Mouse (Mus musculus) heart, embryonic 14.5 days (tissue): ENCODE data around the gene Tbc1d2. TPM values are rescaled to one million over a fixed set of nuclear protein-coding genes. Genes with fewer than 3 reads are reported as not detected.
"Not testable (repeated sequence)": the region's sequence is repeated elsewhere in the genome, so short reads cannot be mapped to it uniquely, and the experiment has no call there.

Source experiments
- ATAC-seq: fragments of 200-750 bp; cut with Nextera tagmentation; 2 replicates; pipeline ENCODE4 v1.8.0; 2017; ENCODE audit warnings: low read depth, moderate TSS enrichment; ENCODE audit not compliant: insufficient number of reproducible peaks, insufficient read depth, low FRiP score
- H3K27ac ChIP-seq, 2 experiments: fragments of 200-500 bp in 1 of 2; fragments of 300-500 bp in 1 of 2; sonication (generic) in 1 of 2; replicated peaks in 1 of 2; 2 replicates each; pipeline ENCODE4 v1.5.1; 2012 to 2014; ENCODE audit warnings: low read depth in 2 of 2, low read length in 2 of 2, control low read depth in 1 of 2, mild to moderate bottlenecking in 1 of 2, mixed read lengths in 1 of 2; ENCODE audit not compliant: control insufficient read depth in 1 of 2, insufficient read depth in 1 of 2
- H3K27me3 ChIP-seq: fragments of 300-500 bp; sonication (generic); 2 replicates; pipeline ENCODE4 v1.6.1; 2014; ENCODE audit warnings: mild to moderate bottlenecking, low read length, control low read depth; ENCODE audit not compliant: control insufficient read depth, insufficient read depth
- H3K36me3 ChIP-seq: fragments of 300-500 bp; sonication (generic); 2 replicates; pipeline ENCODE4 v1.6.1; 2014; ENCODE audit warnings: mild to moderate bottlenecking, control low read depth, low read length, mixed read lengths; ENCODE audit not compliant: control insufficient read depth, insufficient read depth
- H3K4me1 ChIP-seq, 2 experiments: fragments of 200-500 bp in 1 of 2; fragments of 300-500 bp in 1 of 2; sonication (generic) in 1 of 2; 2 replicates each; pipeline ENCODE4 v1.6.1; 2012 to 2014; ENCODE audit warnings: low read length in 2 of 2, control low read depth in 1 of 2, mixed read lengths in 1 of 2; ENCODE audit not compliant: control insufficient read depth in 2 of 2, insufficient read depth in 2 of 2
- H3K4me2 ChIP-seq: fragments of 300-500 bp; sonication (generic); 2 replicates; pipeline ENCODE4 v1.6.1; 2014; ENCODE audit warnings: mild to moderate bottlenecking, low read length
- H3K4me3 ChIP-seq, 2 experiments: fragments of 200-500 bp in 1 of 2; fragments of 300-500 bp in 1 of 2; sonication (generic) in 1 of 2; 2 replicates each; pipeline ENCODE4 v1.5.1; 2012 to 2014; ENCODE audit warnings: low read length in 2 of 2, mild to moderate bottlenecking in 2 of 2, control low read depth in 1 of 2, low read depth in 1 of 2, moderate library complexity in 1 of 2; ENCODE audit not compliant: control insufficient read depth in 1 of 2, insufficient read depth in 1 of 2
- H3K9ac ChIP-seq: fragments of 300-500 bp; sonication (generic); 2 replicates; pipeline ENCODE4 v1.6.1; 2014; ENCODE audit warnings: mild to moderate bottlenecking, low read length
- H3K9me3 ChIP-seq: fragments of 300-500 bp; sonication (generic); 2 replicates; pipeline ENCODE4 v1.6.1; 2016; ENCODE audit warnings: low read length, control low read depth; ENCODE audit not compliant: control insufficient read depth
- WGBS: fragments of 180-500 bp; shearing (Covaris S2); extraction: QIAGEN DNeasy Blood & Tissue Kit; methylation state at CpG from one replicate; pipeline ENCODE4 v1.1.7; 2014; 5-methylcytosine and 5-hydroxymethylcytosine counted together
- polyA plus RNA-seq: library from polyadenylated mRNA; unstranded; fragments of >200 nt; fragmentation: Nextera tagmentation; extraction: Ambion mirVana; gene quantifications from 2 replicates; pipeline ENCODE4 v1.2.1, GENCODE M21; 2014

Gene Tbc1d2
- polyA plus RNA-seq, 1 experiment from 2014 or later, result 0.26 TPM

DNA sequence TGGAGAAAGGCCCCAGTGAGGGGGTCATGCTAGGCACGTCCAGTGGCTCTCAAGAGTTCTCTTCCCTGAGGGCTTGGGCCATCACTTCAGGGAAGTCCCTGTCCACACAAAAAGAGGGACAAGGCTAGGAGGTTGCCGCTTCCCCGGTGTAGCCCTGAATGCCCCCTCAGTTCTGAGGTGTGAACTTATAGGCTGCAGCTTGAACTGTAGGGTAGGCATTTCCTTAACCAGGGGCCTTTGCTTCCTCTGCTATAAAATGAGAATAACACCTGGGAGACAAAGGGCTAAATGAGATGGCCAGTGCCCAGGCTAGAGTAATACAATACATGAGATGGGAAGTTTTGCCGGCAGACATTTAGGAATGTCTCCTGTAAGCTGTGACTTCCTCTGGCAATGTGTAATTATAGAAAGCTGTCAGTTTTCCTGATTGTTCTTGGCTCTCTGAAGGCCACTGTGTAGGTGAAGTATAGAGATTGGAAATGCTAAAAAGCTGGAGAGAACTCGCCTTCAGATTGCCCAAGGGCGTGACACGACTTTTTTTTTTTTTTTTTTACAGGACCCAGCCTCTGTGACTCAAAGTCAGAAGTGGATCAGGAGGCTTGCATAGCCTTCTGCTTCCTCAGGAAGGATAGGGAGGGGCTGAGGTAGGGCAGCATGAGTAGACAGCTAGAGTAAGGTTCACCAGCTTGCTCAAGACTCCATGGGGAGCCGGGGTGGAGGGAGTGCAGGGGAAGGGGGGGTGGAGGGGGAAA lies 6.9 kb downstream of the Tbc1d2 start:
- no peak overlapping the region for H3K4me3 ChIP-seq
- H3K4me2 ChIP-seq, result no peak overlapping the region
- H3K9me3 ChIP-seq, result no peaks in the 10 kb centered on the region
- no peak overlapping the region for H3K9ac ChIP-seq
- peak overlapping the region; percentile 33 to 53 for H3K27ac ChIP-seq
- peaks cover 2 to 3% of the 10 kb centered on the region in 2 experiments; a peak in 1 of 4 replicates for H3K4me1 ChIP-seq
- 58% methylated on average over 8 of the region's 8 CpGs for WGBS
- no peaks in the 10 kb centered on the region for H3K36me3 ChIP-seq
- ATAC-seq, result no peak
- no peaks in the 10 kb centered on the region for H3K27me3 ChIP-seq

DNA sequence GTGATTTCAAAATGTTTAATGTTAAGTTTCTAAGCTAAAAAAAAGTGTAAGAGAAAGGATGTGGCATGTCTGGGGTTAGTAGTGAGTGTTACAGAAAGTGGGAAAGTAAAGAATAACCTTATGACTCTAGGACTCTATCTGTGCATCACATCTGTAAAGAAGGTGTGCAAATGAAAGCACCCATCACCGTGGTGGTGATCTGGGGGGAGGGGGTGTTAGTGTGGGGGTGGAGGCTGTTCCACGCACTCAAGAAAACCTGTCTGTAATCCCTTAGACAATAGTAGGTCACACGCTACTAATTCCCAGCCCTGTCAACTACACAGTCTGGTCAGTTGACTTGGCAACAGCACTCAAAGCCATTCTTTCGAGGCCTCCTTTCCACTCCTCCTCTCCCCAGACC lies 8.7 kb downstream of the Tbc1d2 start:
- no peak for ATAC-seq
- Histone ChIP-seq H3K4me2 (no peak overlapping the region), H3K27me3 (no peaks in the 10 kb centered on the region), H3K9me3 (no peaks in the 10 kb centered on the region), H3K36me3 (no peaks in the 10 kb centered on the region), H3K9ac (no peak overlapping the region), H3K27ac (no peak overlapping the region), H3K4me3 (no peak overlapping the region), H3K4me1 (peaks cover 2 to 3% of the 10 kb centered on the region in 2 experiments; a peak in 1 of 4 replicates)
- WGBS, result 74% methylated on average over 4 of the region's 4 CpGs

DNA sequence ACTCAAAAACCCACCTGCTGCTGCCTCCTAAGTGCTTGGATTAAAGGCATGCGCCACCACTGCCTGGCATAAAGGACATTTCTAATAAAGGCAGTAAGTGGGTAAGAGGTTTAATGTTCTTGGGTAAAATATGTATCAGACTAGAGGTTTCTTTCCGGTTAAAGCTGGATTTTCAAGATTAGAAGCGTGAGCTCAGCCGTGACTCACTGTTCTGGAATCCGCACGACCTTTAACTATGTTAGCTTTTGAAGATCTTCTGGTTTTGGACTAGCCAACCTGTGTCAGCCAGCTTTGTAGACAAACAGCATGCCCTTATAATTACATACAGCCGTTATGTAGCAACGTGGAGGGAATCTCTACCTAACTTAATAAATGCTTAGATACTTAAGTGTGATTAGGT lies 10.1 kb downstream of the Tbc1d2 start:
- H3K27me3 ChIP-seq, result no peaks in the 10 kb centered on the region
- WGBS, result 50% methylated on average over 8 of the region's 8 CpGs
- no peaks in the 10 kb centered on the region for H3K9me3 ChIP-seq
- H3K36me3 ChIP-seq, result no peaks in the 10 kb centered on the region
- H3K4me1 ChIP-seq, result peaks cover 2 to 3% of the 10 kb centered on the region in 2 experiments; a peak in 1 of 4 replicates
- no peak overlapping the region for H3K4me2 ChIP-seq
- no peak overlapping the region for H3K4me3 ChIP-seq
- no peak overlapping the region for H3K9ac ChIP-seq
- no peak overlapping the region for H3K27ac ChIP-seq
- no peak for ATAC-seq

DNA sequence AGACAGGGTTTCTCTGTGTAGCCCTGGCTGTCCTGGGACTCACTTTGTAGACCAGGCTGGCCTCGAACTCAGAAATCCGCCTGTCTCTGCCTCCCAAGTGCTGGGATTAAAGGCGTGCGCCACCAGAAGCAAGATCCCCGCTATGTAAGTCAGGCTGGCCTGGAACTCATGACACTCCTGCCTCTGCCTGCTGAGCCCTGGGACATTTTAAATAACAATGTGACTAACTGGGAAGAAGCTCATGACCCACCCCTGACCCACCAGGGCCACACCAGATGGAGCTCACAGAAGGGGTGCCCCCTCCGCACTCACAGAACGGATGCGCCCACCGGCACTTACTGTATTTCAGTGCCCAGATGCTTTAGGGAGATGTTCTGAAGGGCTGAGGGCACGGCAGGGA lies 12.8 kb downstream of the Tbc1d2 start:
- not testable (repeated sequence) for H3K27me3 ChIP-seq, H3K27ac ChIP-seq, H3K9me3 ChIP-seq, H3K36me3 ChIP-seq, ATAC-seq, H3K4me1 ChIP-seq, H3K9ac ChIP-seq, H3K4me2 ChIP-seq, H3K4me3 ChIP-seq
- WGBS, result 91% methylated on average over 10 of the region's 10 CpGs

DNA sequence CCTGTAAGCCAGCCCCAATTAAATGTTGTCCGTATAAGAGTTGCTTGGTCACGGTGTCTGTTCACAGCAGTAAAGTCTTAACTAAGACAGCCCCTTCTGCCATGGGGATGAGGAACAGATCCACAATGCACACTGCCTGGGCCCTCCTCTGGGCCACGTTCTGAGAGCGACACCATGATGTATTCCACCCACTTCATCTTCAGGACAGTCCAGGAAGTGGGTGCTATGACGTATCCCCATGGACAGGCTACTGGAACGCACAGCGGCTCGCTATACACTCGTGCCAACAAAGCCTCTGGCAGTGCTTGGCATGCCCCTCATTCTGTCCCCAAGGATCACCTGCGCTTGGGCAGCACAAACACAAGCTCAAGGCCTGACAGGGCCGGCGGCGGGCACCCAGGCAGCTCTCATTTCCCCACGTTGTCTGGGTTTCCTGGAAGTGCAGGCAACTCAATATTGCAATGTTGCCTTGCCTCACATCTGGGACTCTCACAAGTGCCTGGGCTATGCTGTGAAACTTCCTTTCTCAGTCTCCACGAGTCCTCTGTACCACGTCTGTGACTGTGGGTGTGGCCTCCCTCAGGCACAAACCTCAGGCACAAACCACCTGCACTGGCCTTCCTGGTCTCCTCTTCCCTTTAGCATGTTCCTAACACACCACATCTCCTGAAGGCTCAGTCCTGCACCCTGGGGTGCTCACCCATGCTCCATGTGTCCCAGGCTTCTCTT lies 14.1 kb downstream of the Tbc1d2 start:
- no peak overlapping the region for H3K4me3 ChIP-seq
- H3K4me2 ChIP-seq, result no peak overlapping the region
- H3K9me3 ChIP-seq, result no peaks in the 10 kb centered on the region
- no peaks in the 10 kb centered on the region for H3K36me3 ChIP-seq
- no peaks in the 10 kb centered on the region for H3K4me1 ChIP-seq
- WGBS, result 79% methylated on average over 16 of the region's 16 CpGs
- H3K9ac ChIP-seq, result no peak overlapping the region
- no peak for ATAC-seq
- no peaks in the 10 kb centered on the region for H3K27me3 ChIP-seq
- H3K27ac ChIP-seq, result no peak overlapping the region

DNA sequence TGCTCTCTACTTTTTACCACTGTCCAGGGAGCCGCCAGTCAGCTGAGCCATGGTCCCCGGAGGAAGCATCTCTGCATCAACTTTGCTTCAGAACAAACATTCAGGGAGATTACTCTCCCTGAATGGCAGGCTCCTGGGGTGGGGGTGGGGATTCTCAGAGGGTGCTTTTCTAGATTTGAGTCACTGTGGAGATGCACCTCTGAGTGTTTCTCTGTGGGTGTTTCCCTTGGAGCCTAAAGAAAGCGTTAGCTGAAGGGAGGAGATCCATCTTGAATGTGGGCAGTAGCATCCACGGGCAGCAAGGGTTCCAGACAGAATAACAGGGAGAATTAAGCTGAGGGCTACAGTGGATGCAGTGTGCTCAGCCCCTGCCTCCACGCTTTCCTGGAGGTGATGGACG lies 15.1 kb downstream of the Tbc1d2 start:
- no peak overlapping the region for H3K9ac ChIP-seq
- H3K4me2 ChIP-seq, result no peak overlapping the region
- WGBS, result 49% methylated on average over 6 of the region's 6 CpGs
- no peaks in the 10 kb centered on the region for H3K36me3 ChIP-seq
- no peaks in the 10 kb centered on the region for H3K27me3 ChIP-seq
- no peak overlapping the region for H3K4me3 ChIP-seq
- no peak overlapping the region for H3K27ac ChIP-seq
- no peaks in the 10 kb centered on the region for H3K4me1 ChIP-seq
- H3K9me3 ChIP-seq, result no peaks in the 10 kb centered on the region
- ATAC-seq, result no peak

DNA sequence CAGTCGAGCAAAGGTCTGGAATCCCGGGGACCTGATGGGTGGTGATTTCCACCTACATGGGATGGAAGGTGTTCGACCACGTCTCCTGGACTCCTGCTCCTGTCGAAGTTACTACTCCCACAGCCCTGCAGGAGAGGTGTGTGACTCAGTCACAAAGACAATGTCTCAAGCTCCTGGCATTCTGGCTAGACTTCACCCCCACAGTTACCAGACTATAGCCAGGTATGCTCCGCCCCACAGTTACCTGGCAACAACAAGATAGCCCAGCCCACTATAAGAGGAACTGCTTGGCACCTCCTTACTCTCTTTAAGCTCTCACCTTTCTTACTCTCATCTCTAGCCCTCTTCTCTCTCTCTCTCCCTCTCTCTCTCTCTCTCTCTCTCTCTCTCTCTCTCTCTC lies 16.4 kb downstream of the Tbc1d2 start:
- H3K9ac ChIP-seq, ATAC-seq, H3K27me3 ChIP-seq, H3K4me2 ChIP-seq, H3K4me3 ChIP-seq, H3K36me3 ChIP-seq, H3K27ac ChIP-seq, H3K4me1 ChIP-seq, H3K9me3 ChIP-seq: not testable (repeated sequence)
- WGBS, result 76% methylated on average over 6 of the region's 6 CpGs
